Mouse (Mus musculus): ENCODE results near the gene Ggcx.
"Not testable (repeated sequence)": the region's sequence is repeated elsewhere in the genome, so short reads cannot be mapped to it uniquely, and the experiment has no call there.

Gene Ggcx

DNA sequence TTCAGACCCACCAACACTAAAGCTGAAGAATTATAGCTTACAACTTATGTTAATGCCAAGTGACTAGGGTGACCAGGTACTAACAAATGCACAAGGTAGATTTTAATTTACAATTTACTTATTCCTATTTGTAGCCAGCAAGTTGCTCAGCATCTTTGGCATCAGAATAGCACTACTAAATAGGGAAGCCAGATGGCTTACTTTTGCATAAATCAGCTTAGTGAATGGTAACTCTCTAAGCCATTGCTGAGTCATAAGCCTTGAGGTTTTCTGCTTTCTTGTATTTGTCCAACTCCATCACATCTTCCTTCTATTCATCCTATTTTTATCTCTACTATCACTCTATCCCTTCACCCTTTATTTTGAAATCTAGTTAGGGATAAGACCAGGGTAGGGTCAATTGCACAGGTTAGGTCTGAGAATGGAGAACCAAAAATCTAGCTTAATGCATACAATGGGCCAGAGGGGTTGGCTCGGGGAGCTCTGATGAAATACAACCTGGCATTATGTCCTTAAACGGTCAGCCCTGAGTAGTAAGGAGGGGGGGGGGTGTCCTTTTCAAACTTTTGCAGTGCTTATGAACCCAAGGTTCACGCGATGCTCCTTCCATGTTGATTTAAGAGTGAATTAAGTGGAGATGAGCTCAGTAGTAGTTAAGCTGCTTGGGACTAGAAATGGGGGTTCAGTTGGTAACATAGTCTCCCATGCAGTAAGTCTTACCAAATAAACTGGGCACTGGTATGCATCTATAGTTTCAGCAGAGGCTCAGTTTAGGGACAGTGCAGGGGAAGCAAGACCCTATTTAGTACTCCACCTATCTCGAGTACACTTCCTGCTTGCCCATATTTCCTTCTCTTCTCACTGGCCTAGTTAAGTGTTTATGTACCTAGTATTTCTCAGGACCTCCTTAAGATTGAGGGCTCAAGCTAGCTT is 17.1 kb downstream of the Ggcx start:
- DNase-seq, result no peak

DNA sequence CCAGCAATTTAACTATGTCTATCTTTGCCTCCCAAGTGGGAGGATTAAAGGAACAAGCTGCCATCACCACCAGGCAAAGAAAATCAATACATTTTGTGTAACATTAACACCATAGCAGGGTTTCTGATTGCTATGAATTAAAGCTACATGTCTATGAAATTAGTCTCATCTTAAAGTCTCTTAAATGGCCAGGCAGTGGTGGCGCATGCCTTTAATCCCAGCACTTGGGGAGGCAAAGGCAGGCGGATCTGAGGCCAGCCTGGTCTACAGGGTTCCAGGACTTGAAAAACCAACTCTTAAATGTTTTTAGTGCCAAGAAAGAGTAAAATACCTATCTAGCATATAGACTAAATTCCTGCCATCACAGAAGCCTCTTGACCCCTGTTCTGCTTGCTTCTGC is 18.0 kb downstream of the Ggcx start:
- DNase-seq, result no peak

DNA sequence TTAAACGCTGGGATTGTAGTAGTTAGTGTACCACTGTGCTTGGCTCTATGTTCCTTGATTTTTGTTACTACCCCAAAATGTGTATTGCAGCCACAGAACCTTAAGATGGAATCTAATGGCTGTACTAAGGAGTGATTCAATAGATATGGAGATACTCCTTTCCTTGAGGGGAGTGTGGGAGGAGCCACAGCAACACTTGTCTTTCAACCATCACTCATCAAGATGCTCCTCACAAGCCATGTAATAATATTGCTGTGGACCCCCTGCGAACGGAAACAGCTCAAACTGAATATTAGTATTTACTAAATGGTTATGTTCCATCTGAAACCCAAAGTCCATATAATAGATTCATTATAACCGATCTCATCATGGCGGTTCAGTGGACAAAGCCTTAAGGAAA is 24.1 kb downstream of the Ggcx start:
- DNase-seq, result no peak

DNA sequence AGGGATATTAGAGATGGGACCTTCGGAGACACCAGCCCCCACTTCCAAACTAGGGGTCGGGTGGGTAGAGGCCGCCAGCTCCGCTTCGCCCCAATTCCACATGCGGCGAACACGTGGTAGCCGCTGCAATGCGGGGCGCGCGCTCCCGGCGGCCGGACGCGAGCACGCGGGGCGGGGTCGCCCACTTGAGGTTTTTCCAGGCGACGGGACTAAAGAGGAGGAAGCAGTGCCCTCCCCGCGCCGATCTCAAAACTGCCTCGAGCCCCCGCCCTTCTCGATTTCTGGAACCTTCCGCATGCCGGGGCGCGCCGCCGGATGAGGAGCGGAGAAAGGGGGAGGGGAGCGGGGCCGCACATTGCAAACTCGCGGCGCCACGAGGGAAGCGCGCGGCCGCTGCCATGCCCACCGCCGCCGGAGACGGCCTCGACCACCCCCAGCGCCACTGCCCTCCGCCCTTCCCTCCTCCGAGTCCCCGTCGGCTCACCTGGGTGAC is 24.8 kb downstream of the Ggcx start:
- DNase-seq, result peak; percentile 88

DNA sequence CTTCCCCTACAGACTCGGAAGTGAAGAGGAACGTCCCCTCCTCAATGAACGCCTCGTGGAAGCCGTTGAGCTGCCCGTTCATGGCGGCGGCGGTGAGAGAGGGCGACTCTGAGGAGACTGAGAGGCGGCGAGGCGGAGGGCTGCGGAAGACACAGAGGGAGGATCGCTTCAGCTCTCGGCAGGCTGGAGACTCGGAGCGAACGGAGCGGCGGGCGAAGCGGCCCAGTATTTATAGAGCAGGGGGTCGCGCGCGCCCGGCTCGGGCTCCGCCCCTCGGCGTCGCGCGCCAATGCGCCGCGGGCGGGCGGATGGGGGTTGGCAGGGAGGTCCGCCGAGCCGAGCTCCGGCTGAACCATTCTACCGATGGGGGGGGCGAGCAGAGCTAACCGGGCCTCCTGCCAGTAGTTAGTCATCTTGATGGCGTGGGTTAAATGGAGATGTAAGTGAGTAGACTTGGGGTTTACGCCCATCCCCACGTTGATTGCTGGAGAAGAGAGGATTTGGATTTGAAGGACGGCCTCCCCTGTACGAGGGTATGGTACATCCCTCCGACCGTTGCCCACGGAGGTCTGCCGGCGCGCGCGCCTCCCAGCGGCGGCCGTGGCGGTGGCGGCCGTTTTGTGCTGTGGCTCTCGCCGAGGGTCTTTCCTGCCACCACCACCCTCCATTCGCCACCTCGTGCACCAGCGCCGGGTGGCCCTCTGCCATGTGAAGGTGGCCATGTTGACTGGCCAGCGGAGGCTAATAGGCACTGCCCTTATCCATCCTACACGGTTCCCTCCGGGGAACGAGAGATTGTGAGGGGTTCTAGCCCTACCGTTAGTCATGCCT is 25.5 kb downstream of the Ggcx start, which contains the start of gene Mat2a:
Mat2a (minus strand) TSS at position 204 of the 831 bp plus-strand sequence.
- peak; percentile 97 for DNase-seq

DNA sequence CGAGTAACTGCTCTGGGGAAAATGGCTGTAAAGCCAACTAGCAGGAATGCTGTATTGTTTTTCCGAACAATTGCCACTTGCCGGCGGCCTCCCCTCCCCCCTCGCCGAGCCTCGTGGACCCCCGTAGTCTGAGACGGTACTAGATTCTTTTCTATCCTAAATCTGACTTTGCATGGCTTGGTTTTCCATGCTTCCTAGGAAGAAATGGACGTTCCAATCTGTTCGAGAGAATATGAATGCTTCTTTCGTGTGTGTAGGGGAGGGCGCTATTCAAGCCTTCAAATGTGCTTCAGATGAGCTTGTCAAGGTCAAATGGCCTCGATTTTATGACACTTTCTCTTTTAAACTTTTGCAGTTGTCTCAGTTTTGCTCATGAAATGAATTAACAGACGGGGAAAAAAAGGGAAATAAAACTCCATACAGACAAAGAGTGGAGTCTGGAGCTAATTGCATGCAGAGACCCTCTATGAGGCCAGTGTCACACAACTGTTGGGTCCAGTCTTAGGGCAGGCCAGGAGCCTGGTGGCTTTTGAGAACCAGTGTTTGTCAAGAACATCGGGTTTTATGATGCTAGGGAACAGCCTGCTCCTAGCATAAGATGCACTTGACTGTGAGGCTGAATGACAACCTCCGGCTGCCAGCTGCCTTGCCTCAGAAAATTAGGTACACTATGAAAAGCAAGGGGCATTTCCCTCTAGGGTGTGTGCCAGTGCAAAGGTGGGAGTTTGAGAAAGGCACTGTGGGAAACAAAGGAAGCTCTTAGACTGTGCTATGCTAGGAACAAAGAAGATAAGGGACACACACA is 26.3 kb downstream of the Ggcx start:
- DNase-seq, result peak; percentile 41

DNA sequence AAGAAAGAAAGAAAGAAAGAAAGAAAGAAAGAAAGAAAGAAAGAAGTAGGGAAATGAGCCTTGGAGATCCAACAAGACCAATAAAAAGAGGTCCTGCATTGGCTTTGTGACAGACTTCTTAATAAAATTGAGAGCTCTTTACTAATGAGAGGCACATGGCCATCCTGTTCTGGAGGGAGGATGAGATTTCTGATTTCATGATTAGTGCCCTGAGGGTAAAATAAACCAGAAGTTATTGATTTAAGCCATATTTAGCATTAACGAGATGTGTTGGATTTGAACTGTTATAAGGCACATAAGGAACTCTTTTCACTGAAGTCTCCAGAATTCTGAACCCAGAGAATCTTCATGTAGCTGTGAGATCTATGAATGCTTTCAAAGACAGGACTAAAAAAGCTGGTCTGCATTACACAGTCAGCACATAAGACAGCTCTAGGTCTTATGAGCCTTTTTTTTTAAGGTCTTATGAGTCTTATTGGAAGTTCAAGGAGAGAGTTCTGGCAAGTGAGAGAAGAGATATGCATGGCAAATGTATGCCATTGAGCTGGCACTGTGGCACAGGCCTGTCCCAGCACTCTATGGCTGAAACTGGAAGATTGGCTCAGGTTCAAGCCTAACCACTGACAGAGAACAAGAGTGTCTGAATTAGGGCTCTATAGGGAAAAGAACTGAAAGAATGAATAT is 29.0 kb downstream of the Ggcx start:
- DNase-seq, result no peak

DNA sequence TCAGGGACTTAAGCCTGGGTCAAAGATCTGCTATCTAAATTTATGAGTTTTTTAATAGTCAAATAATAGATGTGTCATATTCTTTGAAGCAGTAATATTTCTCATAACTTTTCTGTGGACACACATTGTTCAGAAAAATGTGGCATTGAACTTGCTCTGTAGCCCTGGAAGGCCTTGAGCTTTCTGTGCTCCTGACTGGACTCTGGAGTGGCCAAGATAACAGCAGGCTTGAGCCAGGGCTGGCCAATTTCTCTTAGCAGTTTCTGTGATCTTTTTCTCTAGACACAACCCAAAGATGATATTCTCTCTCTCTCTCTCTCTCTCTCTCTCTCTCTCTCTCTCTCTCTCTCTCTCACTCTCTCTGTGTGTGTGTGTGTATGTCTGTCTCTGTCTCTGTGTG is 30.9 kb downstream of the Ggcx start:
- DNase-seq, result no peak

DNA sequence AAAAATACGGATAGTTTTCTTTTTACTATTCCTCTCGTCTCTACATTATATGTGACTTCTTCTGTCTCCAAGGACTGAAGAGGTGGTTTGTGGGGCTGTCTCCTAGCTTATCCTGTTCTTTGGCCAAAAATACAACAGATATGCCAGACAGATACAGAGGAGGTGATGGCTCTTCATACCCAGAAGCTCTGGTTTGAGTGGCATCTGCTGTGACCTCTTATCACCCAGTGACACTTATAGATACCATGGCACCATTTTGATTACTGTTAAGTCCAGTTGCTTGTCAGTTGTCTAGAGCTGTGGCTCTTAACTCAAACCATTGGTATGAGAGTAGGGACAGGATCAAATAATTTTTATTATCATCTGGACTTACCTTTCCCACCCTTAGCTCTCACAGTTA is 33.4 kb downstream of the Ggcx start:
- no peak for DNase-seq

DNA sequence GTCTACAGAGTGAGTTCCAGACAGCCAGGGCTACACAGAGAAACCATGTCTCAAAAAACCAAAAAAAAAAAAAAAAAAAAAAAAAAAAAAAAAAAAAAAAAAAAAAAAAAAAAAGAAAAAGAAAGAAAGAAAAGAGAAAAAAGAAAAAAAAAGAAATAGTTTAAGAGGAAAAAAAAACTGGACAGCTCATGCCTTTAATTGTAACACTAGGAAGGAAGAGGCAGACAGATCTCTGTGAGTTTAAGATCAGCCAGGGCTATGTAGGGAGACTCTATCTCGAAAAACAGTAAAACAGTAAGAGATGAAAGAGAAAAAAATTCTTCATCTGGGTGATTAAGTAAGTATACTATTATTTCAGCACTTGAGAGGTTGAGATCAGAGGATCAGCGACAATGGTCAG is 37.7 kb downstream of the Ggcx start:
- not testable (repeated sequence) for DNase-seq

DNA sequence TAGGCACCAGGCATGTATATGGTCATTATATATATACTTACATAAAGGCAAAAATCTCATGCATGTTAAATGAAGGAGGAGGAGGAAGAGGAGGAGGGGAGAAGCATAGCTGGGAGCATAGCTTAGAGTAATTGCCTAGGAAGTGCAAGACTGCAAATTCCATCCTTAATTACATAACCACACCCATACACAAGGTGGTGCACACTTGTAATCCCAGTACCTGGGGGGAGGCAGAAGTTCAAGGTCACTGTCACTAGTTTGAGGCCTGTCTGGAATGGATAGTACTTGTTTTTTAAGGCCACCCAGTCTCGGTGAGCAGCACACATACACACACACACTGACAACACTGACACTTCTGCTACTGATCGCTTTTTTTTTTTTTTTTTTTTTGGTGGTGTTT is 38.2 kb downstream of the Ggcx start:
- no peak for DNase-seq

DNA sequence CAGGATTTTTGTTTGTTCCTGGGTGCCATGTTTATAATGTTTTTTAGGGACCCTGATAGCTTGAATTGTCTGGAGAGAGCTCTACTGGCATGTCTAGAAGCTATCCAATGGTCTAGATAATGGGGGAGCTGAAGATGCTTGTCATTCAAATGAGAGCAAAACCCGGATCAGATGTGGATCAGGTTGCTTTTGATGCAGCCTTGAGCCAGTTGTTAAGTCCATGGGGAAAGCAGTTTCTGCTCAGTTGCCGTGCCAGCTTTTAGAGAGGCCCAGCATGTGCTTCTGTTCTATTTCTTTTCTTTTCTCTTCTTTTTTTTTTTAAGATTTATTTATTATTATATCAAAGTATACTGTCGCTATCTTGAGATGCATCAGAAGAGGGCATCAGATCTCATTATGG is 39.5 kb downstream of the Ggcx start:
- DNase-seq, result no peak

DNA sequence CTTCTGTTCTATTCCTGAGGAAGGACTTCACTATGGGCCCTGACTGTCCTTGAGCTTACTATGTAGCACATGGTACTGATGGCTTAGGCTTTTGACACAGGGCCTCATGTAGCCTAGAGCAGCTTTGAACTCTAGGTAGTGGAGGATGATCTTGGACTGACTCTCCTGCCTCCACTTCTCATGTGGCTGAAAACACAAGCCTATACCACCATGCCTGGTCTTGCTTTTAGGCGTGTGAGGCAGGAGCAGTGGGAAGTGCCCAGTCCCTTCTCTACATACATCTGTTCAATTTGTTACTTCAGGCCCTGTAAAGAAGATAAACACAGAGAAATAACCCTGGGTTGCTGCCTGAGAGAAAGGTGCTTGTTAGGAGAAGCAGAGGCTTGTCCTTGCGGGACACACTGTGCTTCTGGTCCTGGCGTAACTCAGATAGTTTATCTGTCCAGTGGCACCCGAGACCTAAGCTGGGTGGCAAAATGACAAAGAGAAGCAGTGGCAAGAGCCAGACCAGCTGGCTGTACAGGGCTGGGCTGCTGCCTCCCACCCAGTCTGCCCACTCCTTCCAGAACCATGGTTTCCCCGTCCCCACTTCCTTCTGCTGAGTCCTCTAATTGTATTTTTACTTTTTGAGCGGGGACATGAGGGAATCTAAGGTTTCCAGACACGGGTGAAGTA is 40.1 kb downstream of the Ggcx start:
- no peak for DNase-seq

DNA sequence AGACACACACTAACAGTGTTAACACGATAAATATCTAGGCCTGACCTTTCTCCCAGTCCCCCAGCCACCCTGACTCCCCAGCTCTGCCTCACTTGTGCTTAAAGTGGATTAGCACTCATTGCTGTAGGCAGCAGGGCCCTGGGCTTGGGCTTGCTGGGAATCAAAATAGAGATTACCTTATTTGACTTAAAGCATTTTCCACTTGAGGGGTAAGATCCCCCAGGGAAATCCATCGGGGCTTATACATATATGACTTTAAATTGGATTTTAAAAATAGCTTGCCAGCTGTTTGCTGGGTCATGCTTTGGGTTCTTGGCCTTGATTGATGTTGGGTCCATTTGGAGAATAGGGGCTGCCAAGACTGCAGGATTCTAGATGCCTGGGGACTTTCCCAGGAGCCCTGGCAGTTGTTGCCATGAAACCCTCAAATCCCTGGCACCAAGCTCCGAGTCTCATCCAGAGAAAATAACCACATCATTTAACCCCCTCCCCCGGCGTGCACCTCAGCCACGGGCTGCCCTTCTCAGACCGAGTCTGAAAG is 40.8 kb downstream of the Ggcx start:
- no peak for DNase-seq

DNA sequence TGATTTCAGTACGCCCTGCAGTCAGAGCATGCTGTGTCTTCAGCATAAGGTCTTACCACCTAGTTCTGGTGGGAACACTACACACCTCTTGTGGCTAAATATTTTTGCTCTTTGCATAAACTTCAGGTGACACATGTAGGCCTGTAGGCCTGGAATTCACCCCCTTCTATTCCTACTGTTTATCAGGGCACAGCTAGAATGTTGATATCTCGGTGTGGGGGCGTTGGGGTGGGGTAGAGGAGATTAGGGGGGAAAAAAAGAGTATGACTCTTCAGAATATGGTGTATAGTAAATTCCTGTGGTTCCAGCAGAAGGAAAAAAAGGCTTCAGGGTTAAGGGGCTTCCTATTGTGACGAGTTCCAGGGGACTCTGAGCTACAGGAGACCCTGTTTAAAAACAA is 42.5 kb downstream of the Ggcx start:
- DNase-seq, result no peak

DNA sequence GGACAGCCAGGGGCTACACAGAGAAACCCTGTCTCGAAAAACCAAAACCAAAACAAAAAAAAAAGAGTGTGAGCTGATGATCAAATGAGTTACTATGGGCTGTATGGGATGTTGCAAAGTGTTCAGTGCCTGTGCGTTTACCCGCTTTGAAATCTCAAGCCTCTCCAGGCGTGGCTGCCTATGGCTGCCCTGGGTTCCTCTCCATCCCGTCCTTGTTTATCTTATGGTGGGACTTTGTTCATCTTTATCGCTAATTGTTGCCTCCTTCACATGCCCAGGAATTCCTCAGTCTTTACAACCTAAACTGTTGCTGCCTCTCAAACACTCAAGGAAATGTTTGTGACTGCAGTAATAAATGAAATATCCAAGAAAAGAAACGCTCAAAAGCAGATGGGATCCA is 44.3 kb downstream of the Ggcx start:
- DNase-seq, result no peak

DNA sequence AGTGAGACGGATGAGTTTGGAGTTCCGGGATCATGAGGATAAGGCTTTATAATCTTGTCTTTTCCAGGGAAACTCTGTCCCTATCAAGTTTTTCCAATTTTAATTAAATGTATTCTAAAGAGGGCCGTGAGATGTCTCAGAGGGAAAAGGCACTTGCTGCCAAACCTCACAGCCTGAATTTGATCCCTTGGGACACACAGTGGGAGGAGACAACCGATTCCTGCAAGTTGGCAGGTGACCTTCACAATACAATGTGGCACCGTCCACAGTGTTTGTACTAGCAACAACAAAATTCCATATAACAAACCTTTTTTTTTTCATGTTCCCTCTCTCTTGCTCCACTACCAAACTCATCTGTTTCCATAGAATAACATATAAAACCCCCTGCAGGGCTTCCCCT is 44.8 kb downstream of the Ggcx start:
- DNase-seq, result no peak

DNA sequence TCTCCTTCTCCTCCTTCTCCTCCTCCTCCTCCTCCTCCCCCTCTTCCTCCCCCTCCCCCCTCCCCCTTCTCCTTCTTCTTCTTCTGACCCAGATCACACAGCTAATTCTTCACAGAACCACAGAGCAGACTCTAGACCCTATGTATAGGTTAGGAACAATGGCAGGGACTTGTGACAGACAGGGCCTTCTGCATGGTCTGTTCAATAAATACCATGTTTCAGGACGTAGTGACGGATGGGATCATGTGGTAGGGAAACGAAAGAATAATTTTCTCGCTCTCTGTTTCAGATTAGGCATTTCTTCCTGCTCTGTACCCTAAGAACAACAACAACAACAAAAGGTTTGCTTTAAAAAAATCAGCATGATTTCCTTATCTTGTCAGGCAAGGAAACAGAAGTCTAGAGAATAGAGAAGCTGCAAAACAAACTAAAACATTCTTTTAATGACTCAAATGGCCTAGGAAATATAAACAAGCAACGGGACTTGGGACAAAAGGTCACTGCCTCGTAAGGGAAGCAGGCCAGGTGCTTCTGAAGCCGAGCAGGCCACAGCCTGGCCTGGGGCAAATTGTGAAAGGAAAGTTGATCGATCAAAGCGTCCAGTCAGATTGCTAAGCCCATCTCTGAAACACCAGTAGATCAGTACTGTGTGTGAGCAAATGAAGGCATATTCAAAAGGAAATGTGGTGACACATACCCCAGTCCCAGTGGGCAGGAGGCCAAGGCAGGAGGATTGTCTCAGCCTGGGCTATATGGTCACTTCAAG is 46.1 kb downstream of the Ggcx start:
- no peak for DNase-seq

DNA sequence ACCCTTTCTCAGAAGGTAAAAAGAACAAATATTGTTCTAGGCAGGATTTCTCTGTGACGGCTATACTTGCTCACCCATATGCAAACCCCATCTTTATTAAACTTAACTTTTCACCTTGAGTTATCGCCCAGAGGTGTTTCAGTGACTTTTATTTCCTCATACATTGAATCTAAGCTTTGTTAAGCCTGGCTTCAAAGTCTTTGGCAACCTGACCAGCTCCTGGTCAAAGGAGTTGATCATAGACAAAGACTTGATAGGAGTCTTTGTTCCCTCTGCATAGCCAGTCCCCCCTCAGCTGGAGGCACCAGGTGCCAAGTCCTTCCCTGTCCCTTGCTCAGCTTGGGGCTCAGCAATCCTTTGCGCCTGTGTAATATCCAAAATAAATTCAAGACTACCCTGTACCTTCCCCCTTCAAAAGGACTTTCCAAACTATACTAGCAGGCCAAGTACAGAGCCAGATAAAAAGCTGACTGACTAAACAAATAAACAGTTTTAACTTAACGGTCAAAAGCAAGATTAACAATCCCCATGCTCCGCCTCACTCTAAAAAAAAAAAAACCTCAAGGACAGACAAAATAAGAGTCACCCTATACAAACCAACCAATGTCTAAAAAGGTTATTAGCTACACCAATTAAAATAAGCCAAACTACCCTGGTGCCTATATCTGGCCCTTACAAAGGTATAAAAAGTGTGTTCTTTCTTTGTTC is 48.6 kb downstream of the Ggcx start:
- not testable (repeated sequence) for DNase-seq

All from cerebellum, adult 8-10 months (tissue).